Mouse (Mus musculus): ENCODE data around the gene Lck. TPM values are rescaled to one million over a fixed set of nuclear protein-coding genes. Genes with fewer than 3 reads are reported as not detected.

The Lck gene
- total and polyA plus RNA-seq, 3 experiments: 2.7 to 6.9 TPM; not detected in 1

GRCm38 (mm10) chr4:129555862-129556531, 17.4 kb downstream of the Lck start:
- Histone ChIP-seq H3K27ac (ENCODE audit: control insufficient read depth, low read depth, low read length) (peak overlapping the region; percentile 41), H3K27me3 (ENCODE audit: control insufficient read depth in 1 of 2, insufficient read depth in 2 of 2, low read length in 2 of 2) (no peaks in the 10 kb centered on the region), H3K4me3 (ENCODE audit: control insufficient read depth in 1 of 2, insufficient read depth in 1 of 2, low read depth in 2 of 2, low read length in 2 of 2) (peak overlapping the region; percentile 71 to 89), H3K36me3 (ENCODE audit: control insufficient read depth in 1 of 2, insufficient read depth in 2 of 2, low read length in 2 of 2) (peaks cover 0 to 2% of the 10 kb centered on the region in 2 experiments; a peak in 2 of 4 replicates), H3K4me1 (ENCODE audit: control insufficient read depth in 1 of 2, insufficient read depth in 2 of 2, low read length in 2 of 2) (peaks cover 0 to 15% of the 10 kb centered on the region in 2 experiments; a peak in 2 of 4 replicates), H3K79me2 (ENCODE audit: control insufficient read depth, insufficient read depth, low read length, poor library complexity) (peaks cover 1% of the 10 kb centered on the region; the same call in 1 of the 2 replicates), H3K9me3 (replicated peaks; ENCODE audit: insufficient read depth, low read length) (no peaks in the 10 kb centered on the region), H3K9ac (ENCODE audit: control insufficient read depth, low read depth, low read length, poor library complexity, severe bottlenecking) (peak overlapping the region; percentile 66)
- peak; percentile 43 for DNase-seq (ENCODE audit: low read depth, low spot score)
- no peak for TF ChIP-seq BHLHE40 (IDR thresholded peaks at IDR 0.05; ENCODE audit: borderline replicate concordance, low read depth, low read length)
- no peak for TF ChIP-seq HCFC1 (IDR thresholded peaks at IDR 0.05; ENCODE audit: low read depth, low read length)
- 0 out of 2 replicates have a peak, but pooled peaks have one; percentile 48 for TF ChIP-seq ZMIZ1 (IDR thresholded peaks at IDR 0.05; ENCODE audit: low read depth, low read length)
- no peak for TF ChIP-seq JUND (IDR thresholded peaks at IDR 0.05; ENCODE audit: low read depth, low read length)
- TF ChIP-seq TAL1 (IDR thresholded peaks at IDR 0.05; ENCODE audit: low read length): no peak
- TF ChIP-seq SIN3A (IDR thresholded peaks at IDR 0.05; ENCODE audit: low read length): peak; percentile 56; the same call in 1 of the 2 replicates
- no peak for TF ChIP-seq ZNF384 (IDR thresholded peaks at IDR 0.05; ENCODE audit: low read depth, low read length)
- 0 out of 2 replicates have a peak, but pooled peaks have one; percentile 60 for TF ChIP-seq CHD1 (IDR thresholded peaks at IDR 0.05; ENCODE audit: low read depth, low read length)
- TF ChIP-seq MYB (IDR thresholded peaks at IDR 0.05; ENCODE audit: low read depth, low read length): no peak
- TF ChIP-seq ETS1 (IDR thresholded peaks at IDR 0.05; ENCODE audit: low read depth, low read length): no peak
- no peak for TF ChIP-seq CHD2 (IDR thresholded peaks at IDR 0.05; ENCODE audit: low read length)
- TF ChIP-seq USF2 (IDR thresholded peaks at IDR 0.05; ENCODE audit: borderline replicate concordance in 1 of 2, insufficient read depth in 1 of 2, low read depth in 1 of 2, low read length in 2 of 2): no peak
- no peak for TF ChIP-seq ZC3H11A (IDR thresholded peaks at IDR 0.05; ENCODE audit: low read depth, low read length)
- TF ChIP-seq SMC3 (IDR thresholded peaks at IDR 0.05; ENCODE audit: low read depth, low read length): no peak
- TF ChIP-seq EP300 (IDR thresholded peaks at IDR 0.05; ENCODE audit: low read depth in 1 of 2, low read length in 2 of 2): no peak
- no peak for TF ChIP-seq RCOR1 (IDR thresholded peaks at IDR 0.05; ENCODE audit: low read depth, low read length)
- no peak for TF ChIP-seq MAFK (IDR thresholded peaks at IDR 0.05; ENCODE audit: borderline replicate concordance, low read depth, low read length)
- no peak for TF ChIP-seq ELF1 (IDR thresholded peaks at IDR 0.05; ENCODE audit: low read depth, low read length)
- 0 out of 2 replicates have a peak, but pooled peaks have one; percentile 20 for TF ChIP-seq POLR2AphosphoS2 (IDR thresholded peaks at IDR 0.05; ENCODE audit: low read length)
- no peak for TF ChIP-seq E2F4 (IDR thresholded peaks at IDR 0.05; ENCODE audit: borderline replicate concordance, low read depth, low read length)
- TF ChIP-seq NELFE (IDR thresholded peaks at IDR 0.05; ENCODE audit: low read depth, low read length): 0 out of 2 replicates have a peak, but pooled peaks have one; percentile 27
- 0 out of 2 replicates have a peak, but pooled peaks have one; percentile 37 for TF ChIP-seq MAX (IDR thresholded peaks at IDR 0.05; ENCODE audit: low read length)
- no peak for TF ChIP-seq GATA1 (IDR thresholded peaks at IDR 0.05; ENCODE audit: low read depth, low read length)
- no peak for TF ChIP-seq KAT2A (conservative IDR thresholded peaks at IDR 0.05; ENCODE audit: low read depth, low read length)
- TF ChIP-seq GABPA (IDR thresholded peaks at IDR 0.05; ENCODE audit: low read depth, low read length): no peak
- TF ChIP-seq MEF2A (IDR thresholded peaks at IDR 0.05; ENCODE audit: extremely low read depth, insufficient replicate concordance, low read depth, low read length, poor library complexity, severe bottlenecking): no peak
- peak; percentile 28; the same call in 1 of the 2 replicates for TF ChIP-seq USF1 (IDR thresholded peaks at IDR 0.05; ENCODE audit: low read depth, low read length)
- peak; percentile 6; the same call in 1 of the 2 replicates for TF ChIP-seq TCF12 (IDR thresholded peaks at IDR 0.05; ENCODE audit: low read depth, low read length)
- TF ChIP-seq POLR2A (IDR thresholded peaks at IDR 0.05; ENCODE audit: control insufficient read depth in 1 of 2, insufficient read depth in 1 of 2, low read depth in 1 of 2, low read length in 2 of 2, poor library complexity in 1 of 2): no peak
- no peak for TF ChIP-seq MAZ (IDR thresholded peaks at IDR 0.05; ENCODE audit: low read depth, low read length)
- no peak for TF ChIP-seq ZKSCAN1 (IDR thresholded peaks at IDR 0.05; ENCODE audit: low read depth, low read length)
- no peak for TF ChIP-seq UBTF (IDR thresholded peaks at IDR 0.05; ENCODE audit: borderline replicate concordance, insufficient read depth, low read depth, low read length)
- TF ChIP-seq TBP (IDR thresholded peaks at IDR 0.05; ENCODE audit: low read depth, low read length): 0 out of 2 replicates have a peak, but pooled peaks have one; percentile 4
- 0 out of 2 replicates have a peak, but pooled peaks have one; percentile 27 for TF ChIP-seq MXI1 (IDR thresholded peaks at IDR 0.05; ENCODE audit: low read depth, low read length)
- TF ChIP-seq RAD21 (IDR thresholded peaks at IDR 0.05; ENCODE audit: low read depth, low read length): no peak
- TF ChIP-seq POLR2AphosphoS5 (IDR thresholded peaks at IDR 0.05; ENCODE audit: borderline replicate concordance, low read depth, low read length): no peak
